34 mouse cellular contexts compared by ENCODE assay signal in genomic region chr9:98604896-98605295, GRCm38 (mm10).
"Had no signal": no experiment of that assay in that cellular context is flagged by ENCODE, and none has a peak within 500 bp of the region (broad histone marks: within the 10 kb centered on the region; RNA-seq: fewer than 3 reads in every experiment).

No protein-coding gene starts in this region.

- H3K36me3 ChIP-seq: heart, embryonic 12.5 days; heart, embryonic 13.5 days; heart, embryonic 15.5 days; hindbrain, embryonic 10.5 days; hindbrain, embryonic 12.5 days; hindbrain, embryonic 13.5 days; hindbrain, embryonic 15.5 days; intestine, embryonic 15.5 days; kidney, embryonic 15.5 days had no signal

- H3K27me3 ChIP-seq: heart, embryonic 12.5 days; heart, embryonic 15.5 days; hindbrain, embryonic 12.5 days; intestine, embryonic 15.5 days; kidney, embryonic 15.5 days had no signal

- H3K27ac ChIP-seq: heart, embryonic 13.5 days; heart, embryonic 15.5 days; hindbrain, embryonic 10.5 days; hindbrain, embryonic 12.5 days; hindbrain, embryonic 13.5 days; hindbrain, embryonic 14.5 days; hindbrain, embryonic 15.5 days; hindbrain, postnatal 0 days; intestine, embryonic 15.5 days; kidney, embryonic 15.5 days; kidney, postnatal 0 days; layer of hippocampus, adult 2 months had no signal

- H3K4me2 ChIP-seq: heart, embryonic 11.5 days; heart, embryonic 12.5 days; heart, embryonic 13.5 days; heart, embryonic 15.5 days; hindbrain, embryonic 12.5 days; hindbrain, embryonic 13.5 days; hindbrain, embryonic 14.5 days; hindbrain, embryonic 15.5 days; intestine, embryonic 15.5 days; kidney, embryonic 15.5 days had no signal

- H3K9me3 ChIP-seq: heart, embryonic 13.5 days; heart, embryonic 15.5 days; hindbrain, embryonic 10.5 days; hindbrain, embryonic 12.5 days; hindbrain, embryonic 13.5 days; hindbrain, embryonic 15.5 days; intestine, embryonic 15.5 days; kidney, embryonic 15.5 days had no signal

- H3K9ac ChIP-seq: heart, embryonic 12.5 days; heart, embryonic 13.5 days; heart, embryonic 15.5 days; hindbrain, embryonic 12.5 days; hindbrain, embryonic 13.5 days; hindbrain, embryonic 14.5 days; hindbrain, embryonic 15.5 days; intestine, embryonic 15.5 days; kidney, embryonic 15.5 days had no signal

- DNase-seq: heart, postnatal 10 days; heart, postnatal 14 days; heart, postnatal 36 days; heart, postnatal 4 days; kidney, adult 11 months; kidney, adult 18-20 months; kidney, adult 2 months; kidney, adult 8-10 months; kidney, adult 9 months; kidney, postnatal 10 days; kidney, postnatal 14 days; kidney, postnatal 25 days; kidney, postnatal 36 days; kidney, postnatal 4 days; layer of hippocampus, adult 9-11 months; layer of hippocampus, postnatal 36 days had no signal

- H3K4me3 ChIP-seq: heart, embryonic 12.5 days; heart, embryonic 13.5 days; heart, embryonic 15.5 days; hindbrain, embryonic 10.5 days; hindbrain, embryonic 12.5 days; hindbrain, embryonic 13.5 days; hindbrain, embryonic 15.5 days; intestine, embryonic 15.5 days; kidney, embryonic 15.5 days; layer of hippocampus, adult 2 months had no signal

- ATAC-seq: hindbrain, embryonic 16.5 days; hindbrain, postnatal 0 days; inflammation-experienced regulatory T-cells, adult 6 months; intestine, embryonic 15.5 days; intestine, embryonic 16.5 days; intestine, postnatal 0 days had no signal
